Mouse (Mus musculus) spleen, adult 2 months (tissue): ENCODE measurements around the gene Dixdc1. TPM values are rescaled to one million over a fixed set of nuclear protein-coding genes. Genes with fewer than 3 reads are reported as not detected.

Experiments
- DNase-seq, 2 experiments: peaks; one replicate each; pipeline versions ENCODE4 v3.0.0 to v3.0.0-alpha.2; 2012 to 2021; ENCODE audit warnings: low spot score in 2 of 2, low read depth in 1 of 2
- H3K27ac ChIP-seq: fragments of 200-500 bp; 2 replicates; pipeline ENCODE4 v1.5.1; 2012; ENCODE audit warnings: low read length, inconsistent platforms; ENCODE audit not compliant: insufficient read depth
- H3K27me3 ChIP-seq: fragments of 200-500 bp; 2 replicates; pipeline ENCODE4 v1.6.1; 2012; ENCODE audit warnings: mild to moderate bottlenecking, moderate library complexity, low read length, inconsistent platforms; ENCODE audit not compliant: control insufficient read depth, insufficient read depth
- H3K36me3 ChIP-seq: fragments of 200-500 bp; 2 replicates; pipeline ENCODE4 v1.6.1; 2012; ENCODE audit warnings: mild to moderate bottlenecking, low read length, inconsistent platforms; ENCODE audit not compliant: control insufficient read depth, insufficient read depth
- H3K4me1 ChIP-seq: fragments of 200-500 bp; 2 replicates; pipeline ENCODE4 v1.6.1; 2011; ENCODE audit warnings: inconsistent platforms; ENCODE audit not compliant: control insufficient read depth, insufficient read depth, insufficient read length
- H3K4me3 ChIP-seq: fragments of 200-500 bp; 2 replicates; pipeline ENCODE4 v1.5.1; 2011; ENCODE audit warnings: mild to moderate bottlenecking, inconsistent platforms; ENCODE audit not compliant: insufficient read depth, insufficient read length; ENCODE audit errors: extremely low read depth
- CTCF ChIP-seq: fragments of 200-500 bp; IDR thresholded peaks from 2 replicates; pipeline ENCODE4 v1.5.1; 2011; ENCODE audit warnings: mild to moderate bottlenecking, inconsistent platforms; ENCODE audit not compliant: insufficient read depth, insufficient read length, insufficient replicate concordance; ENCODE audit errors: extremely low read depth
- POLR2A ChIP-seq: fragments of 200-500 bp; IDR thresholded peaks from 2 replicates; pipeline ENCODE4 v1.6.1; 2011; ENCODE audit warnings: low read depth, low read length, inconsistent platforms
- WGBS: fragments of 180-500 bp; shearing (Covaris S2); methylation state at CpG from one replicate; pipeline ENCODE4 v1.1.7; 2018; 5-methylcytosine and 5-hydroxymethylcytosine counted together
- polyA plus RNA-seq: library from polyadenylated mRNA; depleted of rRNA; stranded (reverse); fragments of >200 nt; gene quantifications from 2 replicates; pipeline ENCODE4 v1.2.3, GENCODE M21; 2012

Dixdc1 gene
- polyA plus RNA-seq, 1 experiment, result 0.35 TPM

DNA sequence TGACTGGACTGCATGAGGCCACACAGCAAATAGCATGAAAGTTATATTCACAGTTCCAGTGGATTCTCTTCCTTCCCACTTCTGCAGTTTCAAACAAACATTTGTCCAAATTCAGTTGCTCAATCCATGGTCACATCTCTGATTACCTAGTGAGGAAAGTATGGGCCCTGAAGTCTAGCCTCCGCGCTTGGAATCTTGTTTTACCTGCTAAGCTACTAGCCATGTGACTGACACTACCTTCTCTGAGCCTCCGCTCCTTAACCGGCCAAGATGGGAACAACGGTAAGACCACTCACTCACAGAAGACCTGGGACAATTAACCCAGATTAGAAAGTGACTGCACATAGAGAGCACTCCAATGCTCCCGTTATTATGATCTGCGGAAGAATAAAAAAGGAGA lies 6.5 kb upstream of the Dixdc1 start:
- no peak overlapping the region for H3K27ac ChIP-seq
- H3K4me1 ChIP-seq, result no peaks in the 10 kb centered on the region
- no peaks in the 10 kb centered on the region; the same call in 1 of the 2 replicates for H3K27me3 ChIP-seq
- H3K36me3 ChIP-seq, result no peaks in the 10 kb centered on the region
- TF ChIP-seq POLR2A (no peak), CTCF (no peak)
- DNase-seq, result no peak
- WGBS, result 54% methylated on average over 7 of the region's 7 CpGs
- no peak overlapping the region for H3K4me3 ChIP-seq

DNA sequence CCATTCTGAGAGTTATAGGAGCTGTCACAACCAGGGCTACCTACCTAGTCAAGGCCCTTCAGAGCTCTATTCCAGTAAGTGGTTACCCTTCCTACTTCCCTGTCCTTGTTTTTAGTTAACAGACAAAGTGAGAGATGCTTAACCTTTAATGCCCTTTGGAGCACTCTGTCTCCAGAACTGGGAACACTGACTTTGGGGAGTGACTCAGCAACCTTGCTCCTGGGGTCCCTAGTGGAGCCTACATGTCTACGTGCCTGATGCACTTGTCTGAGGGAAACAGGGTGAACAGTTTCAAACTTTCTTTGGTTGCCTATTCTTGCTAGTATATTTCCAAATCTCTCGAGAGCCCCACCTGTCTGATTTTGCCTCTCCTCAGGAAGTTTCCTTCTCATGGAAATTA lies 3.4 kb upstream of the Dixdc1 start:
- Histone ChIP-seq H3K4me1 (no peaks in the 10 kb centered on the region), H3K36me3 (no peaks in the 10 kb centered on the region), H3K4me3 (no peak overlapping the region), H3K27me3 (no peaks in the 10 kb centered on the region; the same call in 1 of the 2 replicates), H3K27ac (no peak overlapping the region)
- DNase-seq, result no peak
- WGBS, result 49% methylated on average over 2 of the region's 2 CpGs
- no peak for TF ChIP-seq POLR2A
- no peak for TF ChIP-seq CTCF

DNA sequence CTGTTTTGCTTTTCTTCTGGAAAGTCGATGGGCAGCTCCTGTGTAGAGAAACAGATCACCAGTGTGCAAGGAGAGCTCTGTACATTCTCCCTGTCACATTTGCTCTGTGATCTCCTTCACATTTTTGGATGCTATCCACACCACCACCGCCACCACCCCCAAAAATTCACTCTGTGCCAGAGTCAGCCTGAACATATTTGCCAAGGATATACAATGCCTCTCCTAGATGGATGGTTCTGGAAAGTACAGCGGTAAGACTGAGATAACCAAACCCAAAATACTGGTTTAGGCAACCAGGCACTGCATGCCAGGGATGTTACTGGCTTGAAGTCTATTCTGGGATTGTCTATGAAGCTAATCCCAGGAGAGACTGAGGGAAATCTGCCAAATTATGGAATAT lies 2.9 kb upstream of the Dixdc1 start:
- no peak for DNase-seq
- Histone ChIP-seq H3K27me3 (no peaks in the 10 kb centered on the region; the same call in 1 of the 2 replicates), H3K36me3 (no peaks in the 10 kb centered on the region), H3K4me3 (no peak overlapping the region), H3K4me1 (no peaks in the 10 kb centered on the region), H3K27ac (no peak overlapping the region)
- TF ChIP-seq POLR2A, result no peak
- no peak for TF ChIP-seq CTCF
- 86% methylated on average over 3 of the region's 3 CpGs for WGBS

DNA sequence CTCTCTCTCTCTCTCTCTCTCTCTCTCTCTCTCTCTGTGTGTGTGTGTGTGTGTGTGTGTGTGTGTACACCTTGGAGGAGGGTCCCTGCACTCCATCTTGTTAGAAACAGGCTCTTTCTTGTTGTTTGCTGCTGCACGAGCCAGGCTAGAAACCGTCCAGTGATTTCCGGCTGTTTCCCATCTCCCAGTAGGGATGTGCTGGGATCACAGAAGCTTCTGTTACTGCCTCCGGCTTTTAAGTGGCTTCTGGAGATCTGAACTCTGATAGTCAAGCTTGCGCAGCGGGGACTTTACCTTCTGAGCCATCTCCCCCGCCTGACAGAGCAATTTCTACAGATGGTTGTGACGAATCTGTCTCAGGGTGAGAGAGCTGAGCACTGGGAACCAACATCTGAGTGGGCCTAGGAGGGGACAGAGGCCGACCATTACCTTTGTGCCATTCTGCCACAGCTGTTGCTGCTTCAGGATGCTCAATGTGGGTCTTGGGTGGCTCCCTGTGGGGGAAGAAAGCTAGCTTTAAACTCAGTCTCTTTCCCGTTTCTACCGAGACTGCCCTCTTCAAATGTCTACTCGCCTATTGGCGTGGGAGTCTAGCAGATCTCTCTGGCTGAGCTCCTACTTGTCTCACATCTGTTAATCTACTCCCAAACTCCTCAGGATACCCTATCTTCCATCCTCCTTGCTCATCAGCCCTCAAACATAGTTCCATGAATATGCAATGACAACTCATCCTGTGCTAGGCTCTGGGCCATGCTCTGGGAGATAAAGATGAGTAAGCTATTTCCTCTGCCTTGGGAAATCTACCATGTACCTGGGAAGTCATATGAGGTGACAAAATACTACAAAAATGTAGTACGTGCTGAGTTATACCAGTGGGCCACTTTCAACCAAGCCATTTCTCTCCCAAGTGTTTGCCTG lies 1.8 kb upstream of the Dixdc1 start:
- H3K4me3 ChIP-seq, result no peak overlapping the region
- 84% methylated on average over 14 of the region's 14 CpGs for WGBS
- no peak for DNase-seq

DNA sequence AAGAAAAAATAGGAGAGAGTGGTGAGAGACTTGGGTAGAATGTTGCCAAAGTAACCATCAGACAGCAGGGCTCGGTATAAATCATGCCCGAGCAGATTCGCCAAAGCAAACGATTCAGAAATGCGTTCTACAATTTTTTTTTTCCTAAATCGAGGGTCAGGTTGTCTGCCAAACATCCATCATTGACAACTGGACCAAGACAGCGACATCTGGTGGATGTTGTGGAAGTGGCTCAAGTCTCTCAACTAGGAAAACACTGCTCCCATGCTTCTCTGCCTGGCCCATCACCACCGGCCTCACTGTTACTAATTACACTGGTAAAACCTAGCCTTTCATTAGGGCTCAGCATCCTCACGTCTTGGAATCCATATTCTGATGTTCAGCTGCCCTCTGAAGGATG lies 4.3 kb downstream of the Dixdc1 start:
- no peaks in the 10 kb centered on the region for H3K36me3 ChIP-seq
- WGBS, result 4% methylated on average over 9 of the region's 9 CpGs
- no peak overlapping the region for H3K27ac ChIP-seq
- TF ChIP-seq CTCF (peak; percentile 31; the same call in 1 of the 2 replicates), POLR2A (no peak)
- H3K4me3 ChIP-seq, result no peak overlapping the region
- H3K27me3 ChIP-seq, result no peaks in the 10 kb centered on the region
- DNase-seq, result peak in 1 of 2 experiments; percentile 14
- H3K4me1 ChIP-seq, result no peaks in the 10 kb centered on the region

More for the DNA sequence above, 1.8 kb upstream of the Dixdc1 start:
- Histone ChIP-seq H3K27ac (no peak overlapping the region), H3K36me3 (no peaks in the 10 kb centered on the region), H3K4me1 (no peaks in the 10 kb centered on the region), H3K27me3 (no peaks in the 10 kb centered on the region; the same call in 1 of the 2 replicates)
- TF ChIP-seq CTCF (no peak), POLR2A (no peak)

DNA sequence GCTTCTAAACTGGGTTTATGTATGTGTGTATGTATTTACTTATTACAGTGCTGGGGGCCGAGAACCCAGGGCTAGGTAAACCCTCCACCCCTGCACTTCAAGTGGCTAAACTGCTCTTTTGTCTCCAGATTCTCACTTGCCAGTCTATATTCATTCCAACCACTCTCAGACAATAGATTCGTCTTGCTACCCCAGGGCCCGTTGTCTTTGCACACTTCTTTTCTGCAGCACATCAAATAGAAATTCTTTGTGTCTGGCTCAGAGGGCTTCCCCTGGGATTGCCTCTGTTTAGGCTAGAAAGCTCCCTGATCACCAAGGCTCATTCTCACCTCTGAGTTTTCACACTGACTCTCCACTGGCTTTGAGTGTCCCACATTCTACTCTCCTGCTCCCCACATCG lies 6.8 kb downstream of the Dixdc1 start:
- 73% methylated on average over 4 of the region's 4 CpGs for WGBS
- H3K4me3 ChIP-seq, result no peak overlapping the region
- no peak for DNase-seq
- H3K27ac ChIP-seq, result no peak overlapping the region
- TF ChIP-seq POLR2A (no peak), CTCF (no peak)
- peaks cover 4% of the 10 kb centered on the region; the same call in 1 of the 2 replicates for H3K27me3 ChIP-seq
- H3K36me3 ChIP-seq, result no peaks in the 10 kb centered on the region
- H3K4me1 ChIP-seq, result peaks cover 8% of the 10 kb centered on the region

DNA sequence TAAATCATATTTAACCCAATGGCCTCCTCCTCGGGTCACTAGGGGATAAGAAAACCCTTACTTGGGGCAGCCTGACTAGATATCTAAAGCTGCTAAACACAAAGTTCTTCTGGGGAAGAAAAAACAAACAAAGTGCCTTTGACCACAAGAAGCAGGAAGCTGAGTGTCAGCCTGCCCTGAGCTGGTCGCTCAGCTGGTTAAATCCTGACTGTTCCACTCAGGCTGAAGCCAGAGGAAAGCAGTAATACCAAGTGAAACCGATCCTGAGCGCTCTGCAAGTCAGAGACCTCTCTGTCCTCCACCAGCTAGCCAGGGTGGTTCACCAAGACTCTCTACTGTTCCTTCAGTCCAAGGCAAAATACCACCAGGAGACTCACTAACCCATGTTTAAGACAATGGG lies 9.7 kb downstream of the Dixdc1 start:
- no peak for DNase-seq
- Histone ChIP-seq H3K4me1 (peaks cover 8% of the 10 kb centered on the region), H3K4me3 (no peak overlapping the region), H3K27ac (no peak overlapping the region), H3K27me3 (peaks cover 4% of the 10 kb centered on the region; the same call in 1 of the 2 replicates), H3K36me3 (no peaks in the 10 kb centered on the region)
- WGBS, result 24% methylated on average over 4 of the region's 4 CpGs
- TF ChIP-seq POLR2A, result no peak
- TF ChIP-seq CTCF, result no peak
